Mouse (Mus musculus): ENCODE measurements around the gene Hs3st4. TPM values are rescaled to one million over a fixed set of nuclear protein-coding genes. Genes with fewer than 3 reads are reported as not detected.

Gene Hs3st4
- total RNA-seq, 2 experiments from 2014 or later = 45.9 to 60.8 TPM

DNA sequence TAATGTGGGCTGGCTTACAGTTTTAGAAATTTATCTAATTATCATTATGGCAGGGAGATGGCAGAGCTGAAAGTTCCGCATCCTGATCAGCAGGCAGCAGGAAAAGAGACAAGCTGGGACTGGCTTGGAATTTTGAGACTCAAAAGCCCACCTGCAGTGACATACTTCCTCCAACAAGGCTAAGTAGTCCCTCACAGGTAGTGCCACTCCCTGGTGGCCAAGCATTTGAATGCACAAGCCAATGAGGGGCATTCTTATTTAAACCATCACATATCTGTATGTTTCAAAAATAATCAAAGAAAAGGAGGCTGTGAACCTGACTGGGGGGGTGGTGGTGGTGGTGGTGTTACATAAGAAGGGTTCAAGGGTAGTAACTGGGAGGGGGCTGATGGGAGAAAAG is 101.1 kb downstream of the Hs3st4 start:
- DNase-seq (ENCODE audit: low spot score in 2 of 2) = no peak
- intact Hi-C loops (cut with DNase I) = no loop called here

DNA sequence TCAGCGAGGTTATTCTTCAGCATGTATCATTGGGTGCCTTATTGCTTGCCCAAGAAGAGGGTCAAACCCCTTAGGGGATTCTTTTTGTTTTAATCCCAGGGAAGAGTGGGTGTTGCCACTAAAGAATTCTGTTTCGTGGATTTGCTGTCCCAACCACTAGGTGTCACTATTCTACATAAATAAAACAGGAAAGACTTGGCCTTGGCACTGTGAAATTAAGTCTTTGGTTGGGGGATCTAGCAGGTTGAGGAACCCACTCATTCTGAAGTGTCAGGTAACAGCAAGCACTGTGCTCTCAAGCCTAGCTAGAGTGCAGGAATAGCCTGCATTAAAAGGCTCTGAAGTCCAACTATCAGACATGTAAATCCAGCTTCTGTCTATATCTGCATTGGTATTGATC is 146.3 kb downstream of the Hs3st4 start:
- peak; percentile 45 to 59 for DNase-seq (ENCODE audit: low spot score in 2 of 2)
- intact Hi-C loops (cut with DNase I) = loop anchor here (5.0 kb wide), 2 partner anchors 653 to 1263 kb away; no protein-coding TSS in a partner anchor

DNA sequence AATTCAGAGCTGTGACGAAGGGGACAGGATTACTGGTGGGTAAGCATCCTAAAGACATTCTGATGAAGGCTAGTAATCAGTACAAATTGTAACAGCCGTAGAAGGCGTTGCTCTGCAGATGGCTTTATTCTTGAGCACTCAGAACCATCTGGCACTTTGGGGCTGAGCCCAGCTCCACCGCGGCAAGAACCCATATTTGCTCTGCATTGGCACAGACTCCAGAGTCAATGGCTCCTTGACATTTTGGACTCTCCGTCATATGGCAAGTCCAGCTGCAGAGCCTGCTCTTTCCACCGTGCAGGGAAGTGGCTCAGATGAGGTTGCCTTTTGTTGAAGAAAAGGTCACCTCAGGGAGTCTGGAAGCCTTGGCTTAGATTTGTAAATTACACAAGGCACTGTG is 148.6 kb downstream of the Hs3st4 start:
- peak; percentile 57 to 65 for DNase-seq (ENCODE audit: low spot score in 2 of 2)
- intact Hi-C loops (cut with DNase I) = loop anchor here (5.0 to 10.0 kb wide), 3 partner anchors 473 to 1051 kb away; no protein-coding TSS in a partner anchor

DNA sequence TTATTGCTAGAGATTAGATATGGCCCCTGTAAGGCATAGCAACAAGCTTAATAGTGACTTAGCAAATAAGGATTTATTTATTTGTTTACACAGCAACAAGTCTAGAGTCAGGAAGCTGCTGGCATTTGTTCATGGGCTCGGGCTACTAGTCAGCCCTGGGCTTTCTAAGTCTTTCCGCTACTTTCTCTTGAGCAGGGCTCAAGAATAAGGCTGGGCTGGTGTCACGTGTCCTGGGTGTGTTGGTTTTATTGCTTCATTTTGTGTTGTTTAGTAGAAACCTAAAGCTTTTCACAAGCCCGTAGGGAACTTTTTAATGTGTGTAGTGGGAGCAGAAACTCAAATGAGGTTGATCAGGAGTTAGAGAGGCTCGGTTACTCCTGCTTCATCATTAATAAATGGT is 153.5 kb downstream of the Hs3st4 start:
- no peak for DNase-seq (ENCODE audit: low spot score in 2 of 2)
- intact Hi-C loops (cut with DNase I) = loop anchor here (10.0 kb wide), 2 partner anchors 469 to 539 kb away; no protein-coding TSS in a partner anchor

DNA sequence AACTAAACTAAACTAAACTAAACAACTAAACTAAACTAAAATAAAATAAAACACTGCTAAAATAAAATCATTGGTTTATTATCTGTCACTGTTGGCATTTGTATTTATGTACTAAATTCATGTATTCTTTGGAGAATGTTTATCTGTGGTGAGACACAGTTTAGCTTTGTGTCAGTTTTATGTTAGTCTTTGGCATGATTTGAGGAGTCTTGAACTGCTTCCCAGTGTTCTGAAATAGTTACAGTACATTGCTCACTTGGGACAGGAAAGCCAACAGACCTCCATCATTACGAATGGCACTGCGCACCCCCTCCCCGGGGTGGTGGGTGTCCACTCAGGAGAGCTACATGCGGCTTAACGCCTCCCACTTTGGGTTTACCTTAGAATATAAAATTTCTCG is 158.6 kb downstream of the Hs3st4 start:
- intact Hi-C loops (cut with DNase I) = no loop called here
- DNase-seq (ENCODE audit: low spot score in 2 of 2) = no peak

DNA sequence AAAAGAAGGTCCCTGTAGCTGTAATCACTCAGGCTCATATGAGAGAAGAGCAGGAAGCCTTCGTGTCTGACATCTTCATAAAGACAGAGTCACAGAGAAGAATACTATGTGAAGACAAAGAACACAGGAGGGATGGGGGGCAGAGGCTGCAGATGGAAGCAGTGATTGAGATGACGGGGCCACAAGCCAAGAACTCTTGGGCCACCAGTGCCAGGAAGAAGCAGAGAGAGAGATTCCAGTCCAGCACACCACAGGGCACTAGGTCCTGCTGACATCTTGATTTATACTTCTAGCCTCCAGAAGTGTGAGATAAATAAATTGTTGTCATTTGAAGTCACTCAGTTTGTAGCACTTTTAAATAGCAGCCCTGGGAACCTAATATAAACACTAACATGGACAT is 168.2 kb downstream of the Hs3st4 start:
- intact Hi-C loops (cut with DNase I) = no loop called here
- DNase-seq (ENCODE audit: low spot score in 2 of 2) = no peak

DNA sequence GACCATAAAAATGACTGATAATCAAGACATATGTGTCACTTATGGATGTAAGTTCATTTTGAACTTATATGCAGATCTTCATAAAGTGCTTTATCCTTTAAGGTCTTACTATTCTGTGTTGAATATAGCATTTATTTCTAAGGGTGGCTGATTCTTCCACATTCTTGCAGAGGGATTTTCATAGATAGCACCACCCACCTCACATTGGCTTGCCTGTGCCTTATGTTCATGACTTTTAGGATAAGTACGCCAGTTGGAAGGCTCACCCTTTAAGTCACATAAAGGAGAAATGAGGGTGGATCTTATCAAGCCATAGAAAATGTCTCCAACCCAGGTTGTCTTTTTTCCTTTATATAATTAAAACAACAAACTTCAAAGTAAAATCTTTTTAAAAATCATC is 180.6 kb downstream of the Hs3st4 start:
- no peak for DNase-seq (ENCODE audit: low spot score in 2 of 2)
- intact Hi-C loops (cut with DNase I) = no loop called here

DNA sequence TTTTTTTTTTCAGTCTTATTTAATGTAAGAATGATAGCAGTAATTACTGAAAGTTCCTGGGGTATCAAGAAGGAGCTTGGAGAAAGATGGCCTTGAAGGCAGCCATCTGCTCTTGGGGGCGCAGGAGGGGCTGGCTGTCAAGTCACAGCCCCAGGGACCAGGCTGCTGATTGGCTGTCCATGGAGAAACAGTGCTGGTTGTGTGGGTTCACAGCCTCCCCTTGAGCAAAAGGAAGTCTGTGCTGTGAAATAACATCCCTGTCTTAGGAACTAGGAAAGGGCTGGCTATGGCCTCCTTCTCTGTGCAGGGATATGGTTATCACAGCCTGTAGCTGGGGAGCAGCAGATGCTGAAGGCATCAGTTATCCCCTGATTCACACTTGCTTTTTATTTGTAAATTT is 183.6 kb downstream of the Hs3st4 start:
- intact Hi-C loops (cut with DNase I) = no loop called here
- no peak for DNase-seq (ENCODE audit: low spot score in 2 of 2)

DNA sequence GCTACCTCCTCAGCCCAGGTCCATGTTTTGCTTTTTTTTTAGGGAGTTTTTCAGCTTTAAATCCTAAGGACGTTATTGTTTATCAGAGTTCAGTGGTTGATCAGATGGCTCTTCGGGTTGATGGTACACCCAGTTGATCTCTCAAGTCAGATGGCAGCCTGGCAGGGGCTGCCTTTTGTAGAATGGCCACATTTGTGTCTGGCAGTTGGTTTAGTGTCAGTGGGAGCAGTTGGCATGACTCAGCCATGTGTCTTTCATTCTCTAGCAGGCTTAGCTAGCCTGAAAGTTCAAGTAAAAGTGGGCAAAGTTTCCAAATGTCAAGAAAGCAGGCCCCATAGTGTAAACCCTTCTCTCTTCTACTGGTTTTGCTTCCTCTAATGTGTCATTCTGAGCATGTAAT is 186.1 kb downstream of the Hs3st4 start:
- intact Hi-C loops (cut with DNase I) = no loop called here
- no peak for DNase-seq (ENCODE audit: low spot score in 2 of 2)

DNA sequence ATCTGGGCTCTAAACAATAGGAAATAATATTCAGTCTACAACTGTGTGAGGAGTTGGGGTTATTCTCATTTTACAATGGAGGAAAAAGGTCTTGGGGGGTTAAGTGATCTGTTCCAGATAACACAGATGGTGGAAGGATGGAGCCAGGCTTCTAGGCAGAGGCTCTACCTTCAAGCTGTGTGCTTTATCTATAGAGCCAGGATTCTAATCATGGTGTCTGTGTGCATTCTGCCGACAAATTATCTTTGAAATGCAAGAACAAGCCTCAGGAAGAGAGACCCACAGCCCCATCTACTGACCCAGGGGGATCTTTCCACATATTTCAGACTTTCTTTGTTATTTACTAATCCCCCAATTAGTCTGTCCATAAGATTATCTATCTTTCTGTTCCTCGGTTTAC is 187.3 kb downstream of the Hs3st4 start:
- intact Hi-C loops (cut with DNase I) = no loop called here

DNA sequence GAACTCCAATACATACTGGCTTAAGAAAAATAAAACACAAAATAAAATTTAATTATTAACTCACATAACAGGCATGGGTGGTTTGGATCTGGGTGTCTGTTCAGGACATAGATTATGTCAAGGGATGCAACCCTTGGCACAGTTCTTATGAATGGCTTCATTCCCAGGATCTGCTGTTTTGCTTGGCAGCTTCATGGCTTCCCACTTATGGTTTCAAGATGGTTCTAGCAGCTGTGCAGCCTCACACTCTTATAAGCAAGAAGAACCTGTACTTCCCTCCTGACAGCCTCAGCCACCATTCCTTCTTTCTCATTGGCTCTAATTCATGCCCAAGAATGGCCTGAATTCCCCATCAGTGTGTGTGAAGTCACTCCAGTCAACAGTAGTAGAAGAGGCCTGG is 189.3 kb downstream of the Hs3st4 start:
- peak; percentile 11 to 41 for DNase-seq (ENCODE audit: low spot score in 2 of 2)
- intact Hi-C loops (cut with DNase I) = no loop called here

More for the DNA sequence above, 187.3 kb downstream of the Hs3st4 start:
- no peak for DNase-seq (ENCODE audit: low spot score in 2 of 2)

DNA sequence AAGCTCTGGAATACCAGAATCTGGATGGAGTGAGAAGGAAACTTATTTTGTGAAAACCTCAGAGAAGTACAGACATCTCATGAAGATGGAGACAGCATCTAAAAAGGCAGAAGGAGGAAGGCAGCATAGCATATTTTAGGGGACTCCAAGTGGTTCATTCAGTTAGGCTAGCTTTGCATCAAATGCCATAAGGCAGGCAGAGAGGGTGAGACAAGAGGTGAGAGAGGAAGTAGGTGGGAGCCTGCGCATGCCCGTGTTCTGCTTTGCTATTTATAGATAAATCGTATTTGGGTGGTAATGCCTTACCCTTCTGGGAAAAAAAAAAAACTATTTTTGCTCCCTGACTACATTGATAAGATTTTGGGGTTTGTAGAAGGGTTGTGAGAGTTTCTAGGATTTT is 198.3 kb downstream of the Hs3st4 start:
- peak; percentile 9 to 51 for DNase-seq (ENCODE audit: low spot score in 2 of 2)
- intact Hi-C loops (cut with DNase I) = no loop called here

DNA sequence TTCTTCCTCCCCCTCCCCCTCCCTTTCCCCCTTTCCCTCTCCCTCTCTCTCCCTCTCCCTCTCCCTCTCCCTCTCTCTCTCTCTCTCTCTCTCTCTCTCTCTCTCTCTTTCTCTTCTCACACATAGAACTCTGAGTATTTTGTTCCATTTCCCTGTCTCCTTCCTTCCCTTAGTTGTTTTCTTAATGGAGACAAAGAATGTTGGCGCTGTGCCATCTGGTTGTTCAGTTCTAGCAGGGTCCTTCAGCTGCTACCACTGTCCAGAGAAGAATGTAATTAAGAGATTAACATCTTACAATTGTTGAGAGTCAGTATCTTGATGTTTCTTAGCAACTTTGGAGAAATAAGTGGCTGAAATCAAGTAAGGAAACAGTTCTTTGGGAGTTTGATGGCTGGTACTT is 202.0 kb downstream of the Hs3st4 start:
- intact Hi-C loops (cut with DNase I) = no loop called here
- DNase-seq (ENCODE audit: low spot score in 2 of 2) = no peak

DNA sequence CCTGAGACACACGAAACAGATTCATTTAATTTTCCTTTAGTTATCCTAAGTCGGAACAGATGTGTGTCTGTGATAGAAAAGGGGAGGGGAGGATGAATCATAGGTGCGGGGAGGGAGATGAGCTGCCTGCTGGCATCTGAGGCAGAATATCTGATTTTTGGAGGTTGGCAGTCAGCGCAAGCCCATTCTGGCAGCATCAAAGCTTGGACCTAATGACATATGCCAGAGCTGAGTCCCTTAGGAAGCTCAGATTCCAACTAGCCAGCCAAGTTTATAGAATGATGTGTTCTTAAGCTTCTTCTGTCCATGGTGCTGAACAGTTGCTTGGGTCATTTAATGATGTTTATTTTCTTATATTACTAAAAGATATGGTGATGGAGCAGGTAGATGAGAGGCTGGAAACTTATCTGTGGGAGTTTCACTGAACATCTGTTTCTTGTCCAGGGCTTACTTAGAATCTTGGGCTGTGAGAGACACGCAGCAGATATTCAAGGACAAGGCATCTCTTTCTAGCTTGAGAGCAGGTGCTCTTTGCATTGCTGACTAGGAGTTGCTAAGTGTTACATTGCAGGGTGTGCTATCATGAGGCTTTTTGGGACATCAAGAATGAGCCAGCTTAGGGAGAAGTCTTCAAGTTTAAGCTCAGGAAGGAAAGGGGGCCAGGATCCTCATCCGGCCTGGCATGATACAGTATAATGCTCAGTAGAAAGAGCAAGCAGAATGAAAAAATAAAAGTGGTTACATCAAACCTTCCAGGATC is 216.3 kb downstream of the Hs3st4 start:
- intact Hi-C loops (cut with DNase I) = no loop called here
- DNase-seq (ENCODE audit: low spot score in 2 of 2) = peak; percentile 20 to 37

DNA sequence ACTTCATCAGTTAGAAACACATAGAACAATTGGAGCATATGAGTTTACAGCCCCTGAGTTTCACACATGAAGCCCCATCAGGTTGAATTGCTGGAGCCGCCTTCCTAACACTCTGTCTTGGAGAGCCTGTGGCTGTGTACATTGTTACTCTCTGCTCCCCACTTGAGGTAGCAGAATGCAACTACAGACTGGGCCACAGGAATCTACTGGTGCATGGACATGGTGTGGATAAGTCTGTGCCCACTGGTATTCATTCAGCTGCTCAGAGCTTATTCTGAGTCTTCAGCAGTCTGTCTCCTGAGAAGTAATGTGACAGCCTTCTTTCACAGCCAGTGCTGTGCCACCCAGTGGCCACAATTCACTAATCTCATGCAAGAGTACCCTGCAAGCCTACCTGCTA is 234.3 kb downstream of the Hs3st4 start:
- intact Hi-C loops (cut with DNase I) = no loop called here
- DNase-seq (ENCODE audit: low spot score in 2 of 2) = peak in 1 of 2 experiments; percentile 41

DNA sequence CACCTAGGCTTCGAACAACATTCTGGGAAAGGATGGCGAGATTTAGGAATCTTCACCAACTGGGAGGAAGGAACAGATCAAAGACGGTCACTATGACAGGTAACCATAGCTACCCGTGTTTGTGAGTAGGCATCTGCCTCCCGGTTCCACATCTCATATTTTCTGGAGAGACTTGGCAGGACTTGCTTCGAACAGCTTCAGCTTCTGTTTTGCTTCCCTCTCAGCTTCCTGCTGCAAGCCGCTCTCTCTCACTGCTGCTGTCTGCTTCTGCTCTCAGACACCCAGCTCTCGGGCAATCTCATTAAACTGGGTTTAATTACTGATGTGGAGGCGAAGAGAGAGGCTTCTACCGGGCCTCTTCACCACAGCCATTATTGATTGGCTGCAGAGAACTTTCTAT is 237.9 kb downstream of the Hs3st4 start:
- intact Hi-C loops (cut with DNase I) = no loop called here
- DNase-seq (ENCODE audit: low spot score in 2 of 2) = peak; percentile 45 to 71

DNA sequence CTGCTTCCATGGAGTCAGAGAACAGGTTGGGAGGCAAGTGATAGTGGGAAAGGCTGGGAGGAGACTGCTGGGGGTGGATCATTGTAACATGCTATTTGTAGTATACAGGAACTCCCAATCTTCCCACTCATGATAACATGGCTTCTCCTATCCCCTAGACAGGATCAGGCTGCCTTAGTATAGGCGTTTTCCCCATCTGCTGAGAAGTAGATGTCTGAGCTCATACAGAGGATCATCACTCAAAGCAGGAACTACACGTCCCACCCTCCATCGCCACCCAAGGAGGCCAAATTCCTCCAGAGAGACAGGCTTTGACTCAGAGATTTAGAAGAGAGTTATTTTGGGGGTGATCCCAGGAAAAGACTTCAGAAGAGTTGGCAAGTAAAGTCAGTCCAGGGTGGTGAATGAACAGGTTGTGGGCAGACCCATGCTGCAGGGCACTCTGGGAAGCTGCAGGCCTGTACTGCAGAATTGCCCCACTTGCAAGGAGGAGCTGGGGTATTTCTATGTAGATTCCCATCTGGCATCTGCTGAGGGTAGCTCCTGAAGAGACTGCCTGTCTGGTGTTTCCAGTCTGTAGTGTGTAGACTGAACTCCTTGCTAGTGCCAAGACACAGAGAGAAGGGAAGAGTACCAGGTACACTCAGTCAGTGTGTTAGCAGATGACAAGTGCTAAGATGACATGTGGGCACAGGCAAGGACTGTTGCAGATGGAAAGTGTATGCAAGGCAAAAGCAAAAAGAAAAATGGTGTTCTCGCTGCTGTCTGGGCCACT is 255.4 kb downstream of the Hs3st4 start:
- intact Hi-C loops (cut with DNase I) = no loop called here
- DNase-seq (ENCODE audit: low spot score in 2 of 2) = peak in 1 of 2 experiments; percentile 55

DNA sequence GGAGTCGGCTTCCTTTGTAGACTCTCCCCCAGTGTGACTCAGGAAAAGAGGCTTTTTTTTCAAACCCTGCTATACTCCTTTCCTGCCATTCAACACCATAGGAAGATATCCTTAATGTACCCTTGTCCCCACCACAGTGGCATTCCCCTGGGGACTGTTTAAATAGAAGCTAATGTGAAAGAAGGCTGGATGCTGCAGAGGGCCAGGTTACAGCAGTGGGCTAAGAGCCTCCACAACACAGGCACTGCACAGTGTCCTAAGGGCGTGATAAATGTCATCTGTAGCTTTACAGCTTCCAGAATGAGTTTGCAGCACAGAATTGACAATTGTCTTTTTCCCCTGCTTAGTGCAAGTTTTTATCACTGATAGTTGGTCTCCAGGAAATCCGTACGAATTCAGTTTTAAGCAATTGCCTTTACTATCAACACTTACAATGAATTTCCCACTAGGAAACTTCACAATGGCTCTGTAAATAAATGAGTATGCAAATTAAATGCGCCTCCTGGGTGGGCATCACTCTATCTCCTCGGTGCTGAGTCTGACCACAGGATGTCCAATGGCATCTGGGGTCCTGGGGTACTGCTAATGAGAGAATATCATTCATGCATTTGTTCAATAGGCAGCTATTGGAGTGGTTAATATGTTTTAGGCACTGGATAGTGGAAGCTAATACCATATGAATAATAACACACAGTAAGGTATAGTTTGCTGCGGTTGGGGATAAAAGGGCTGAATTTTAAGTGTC is 257.4 kb downstream of the Hs3st4 start:
- intact Hi-C loops (cut with DNase I) = no loop called here
- no peak for DNase-seq (ENCODE audit: low spot score in 2 of 2)

DNA sequence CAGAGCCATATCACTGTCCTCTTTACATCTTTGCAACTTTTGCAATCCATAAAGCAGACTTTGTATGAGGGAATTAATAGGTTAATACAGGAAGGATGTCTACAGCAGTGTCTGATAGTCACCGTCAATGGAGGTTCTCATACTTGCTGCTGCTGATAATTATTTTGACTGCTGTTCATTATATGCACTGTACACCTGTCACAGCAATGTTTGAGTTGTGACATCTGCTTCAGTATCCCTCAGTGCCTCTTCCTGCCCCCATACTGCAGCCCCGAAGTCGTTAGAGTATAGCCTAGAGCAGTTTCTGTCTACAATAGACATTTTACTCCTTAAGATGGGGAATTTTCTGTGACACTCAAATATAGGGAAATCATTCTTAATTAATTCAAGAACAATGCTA is 267.2 kb downstream of the Hs3st4 start:
- DNase-seq (ENCODE audit: low spot score in 2 of 2) = no peak

DNA sequence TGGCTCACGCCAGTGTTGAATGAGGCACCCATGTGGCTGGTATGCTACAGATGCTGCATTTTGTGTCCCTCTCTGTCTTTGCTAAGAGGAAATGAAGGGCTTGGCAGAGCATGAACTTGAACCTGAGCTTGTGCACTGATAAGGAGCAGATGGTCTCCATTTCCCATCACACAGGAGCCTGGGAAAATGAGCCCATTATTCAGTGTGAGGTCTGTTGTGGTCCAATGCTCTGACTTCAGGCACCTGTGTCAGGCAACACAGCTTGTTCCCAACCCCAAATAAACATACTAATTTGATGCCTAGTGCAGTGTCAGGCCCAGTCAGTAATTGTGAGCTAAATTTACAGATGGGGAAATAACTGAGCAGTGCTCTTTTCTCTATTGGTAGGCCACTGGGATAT is 267.9 kb downstream of the Hs3st4 start:
- DNase-seq (ENCODE audit: low spot score in 2 of 2) = no peak
- intact Hi-C loops (cut with DNase I) = no loop called here

More for the DNA sequence above, 267.2 kb downstream of the Hs3st4 start:
- intact Hi-C loops (cut with DNase I) = no loop called here

Measured in left cerebral cortex, postnatal 14 days (tissue).